Mouse (Mus musculus) kidney, adult 2 months (tissue): ENCODE results near the gene Ginm1.

Source experiments
- CTCF ChIP-seq: fragments of 200-500 bp; conservative IDR thresholded peaks from 2 replicates; pipeline ENCODE4 v1.5.1; 2011; ENCODE audit warnings: low read depth, mild to moderate bottlenecking, control low read depth, low read length, moderate library complexity, mixed read lengths; ENCODE audit not compliant: insufficient read depth, insufficient read length
- POLR2A ChIP-seq: fragments of 200-500 bp; IDR thresholded peaks from one replicate; pipeline ENCODE4 v1.6.1; 2011; ENCODE audit warnings: low read depth, low read length, control low read depth

DNA sequence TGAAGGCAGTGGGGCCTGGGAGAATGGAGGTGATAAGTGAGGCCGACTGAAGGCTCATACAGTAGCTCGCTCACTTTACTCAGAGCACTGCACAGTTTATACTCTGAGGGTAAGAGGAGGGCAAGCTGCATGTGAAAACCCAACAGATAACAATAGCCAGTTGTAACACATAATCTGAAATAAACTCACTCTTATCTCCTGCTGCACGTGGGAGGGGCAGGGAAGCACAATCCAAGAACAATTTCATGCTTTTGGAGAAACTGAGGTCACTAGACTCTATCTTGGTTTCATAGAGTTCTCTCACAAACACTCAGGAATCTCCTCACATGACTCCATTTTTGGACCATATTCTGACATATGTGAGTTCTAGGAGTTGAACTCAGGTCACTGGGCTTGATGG is 8.6 kb upstream of the Ginm1 start:
- no peak for TF ChIP-seq POLR2A
- no peak for TF ChIP-seq CTCF
